Mouse (Mus musculus): Measurements from ENCODE around the gene Numb. TPM values are rescaled to one million over a fixed set of nuclear protein-coding genes. Genes with fewer than 3 reads are reported as not detected.
"Not testable (repeated sequence)": the region's sequence is repeated elsewhere in the genome, so short reads cannot be mapped to it uniquely, and the experiment has no call there.

Gene Numb
- polyA plus RNA-seq, 1 experiment from 2014 or later, result 30.1 TPM

GRCm38 (mm10) chr12:83914202-83914740 is 7.5 kb downstream of the Numb start:
- 95% methylated on average over 4 of the region's 4 CpGs for WGBS
- ATAC-seq (replicated peaks; ENCODE audit: low FRiP score, low TSS enrichment, low read depth) (no peak), DNase-seq (ENCODE audit: low spot score) (no peak)
- Histone ChIP-seq H3K9me3 (ENCODE audit: control insufficient read depth, low read length) (no peaks in the 10 kb centered on the region), H3K27ac (ENCODE audit: low read depth) (no peak overlapping the region), H3K4me2 (ENCODE audit: low read length) (no peak overlapping the region), H3K36me3 (ENCODE audit: control insufficient read depth, insufficient read depth, low read length) (0 out of 2 replicates have a peak, but pooled peaks cover 9% of the 10 kb centered on the region), H3K4me1 (replicated peaks; ENCODE audit: control insufficient read depth, insufficient read depth, low read length) (peaks cover 3% of the 10 kb centered on the region; the same call in 1 of the 2 replicates), H3K4me3 (ENCODE audit: low read depth, low read length) (no peak overlapping the region), H3K27me3 (replicated peaks; ENCODE audit: control insufficient read depth, insufficient read depth, low read length) (no peaks in the 10 kb centered on the region), H3K9ac (ENCODE audit: low read length) (no peak overlapping the region)

- ATAC-seq (replicated peaks; ENCODE audit: low FRiP score, low TSS enrichment, low read depth), result no peak
Observed at GRCm38 (mm10) chr12:83910451-83910850, 11.3 kb downstream of the Numb start.

GRCm38 (mm10) chr12:83892926-83893325 is 28.8 kb downstream of the Numb start:
- WGBS, result 91% methylated on average over 1 of the region's 1 CpGs
- H3K4me2 ChIP-seq (ENCODE audit: low read length), result no peak overlapping the region
- ATAC-seq (replicated peaks; ENCODE audit: low FRiP score, low TSS enrichment, low read depth), result no peak

More at GRCm38 (mm10) chr12:83910451-83910850, 11.3 kb downstream of the Numb start:
- Histone ChIP-seq H3K4me1 (replicated peaks; ENCODE audit: control insufficient read depth, insufficient read depth, low read length) (0 out of 2 replicates have a peak, but pooled peaks cover 3% of the 10 kb centered on the region), H3K4me2 (ENCODE audit: low read length) (no peak overlapping the region), H3K27ac (ENCODE audit: low read depth) (no peak overlapping the region), H3K36me3 (ENCODE audit: control insufficient read depth, insufficient read depth, low read length) (0 out of 2 replicates have a peak, but pooled peaks cover 5% of the 10 kb centered on the region), H3K9me3 (ENCODE audit: control insufficient read depth, low read length) (no peaks in the 10 kb centered on the region), H3K27me3 (replicated peaks; ENCODE audit: control insufficient read depth, insufficient read depth, low read length) (no peaks in the 10 kb centered on the region), H3K4me3 (ENCODE audit: low read depth, low read length) (no peak overlapping the region), H3K9ac (ENCODE audit: low read length) (no peak overlapping the region)
- 74% methylated on average over 2 of the region's 2 CpGs for WGBS
- DNase-seq (ENCODE audit: low spot score), result no peak

GRCm38 (mm10) chr12:83891278-83891677 is 30.5 kb downstream of the Numb start:
- WGBS, result 94% methylated on average over 2 of the region's 2 CpGs
- ATAC-seq (replicated peaks; ENCODE audit: low FRiP score, low TSS enrichment, low read depth), result no peak

More at GRCm38 (mm10) chr12:83892926-83893325, 28.8 kb downstream of the Numb start:
- Histone ChIP-seq H3K9ac (ENCODE audit: low read length) (no peak overlapping the region), H3K9me3 (ENCODE audit: control insufficient read depth, low read length) (no peaks in the 10 kb centered on the region), H3K27ac (ENCODE audit: low read depth) (no peak overlapping the region), H3K4me1 (replicated peaks; ENCODE audit: control insufficient read depth, insufficient read depth, low read length) (no peaks in the 10 kb centered on the region), H3K4me3 (ENCODE audit: low read depth, low read length) (no peak overlapping the region), H3K27me3 (replicated peaks; ENCODE audit: control insufficient read depth, insufficient read depth, low read length) (no peaks in the 10 kb centered on the region), H3K36me3 (ENCODE audit: control insufficient read depth, insufficient read depth, low read length) (0 out of 2 replicates have a peak, but pooled peaks cover 4% of the 10 kb centered on the region)
- no peak for DNase-seq (ENCODE audit: low spot score)

GRCm38 (mm10) chr12:83889128-83889527 is 32.6 kb downstream of the Numb start:
- 89% methylated on average over 1 of the region's 1 CpGs for WGBS
- ATAC-seq (replicated peaks; ENCODE audit: low FRiP score, low TSS enrichment, low read depth), result no peak
- no peak for DNase-seq (ENCODE audit: low spot score)
- Histone ChIP-seq H3K4me3 (ENCODE audit: low read depth, low read length) (no peak overlapping the region), H3K9me3 (ENCODE audit: control insufficient read depth, low read length) (no peaks in the 10 kb centered on the region), H3K4me2 (ENCODE audit: low read length) (no peak overlapping the region), H3K27me3 (replicated peaks; ENCODE audit: control insufficient read depth, insufficient read depth, low read length) (no peaks in the 10 kb centered on the region), H3K36me3 (ENCODE audit: control insufficient read depth, insufficient read depth, low read length) (0 out of 2 replicates have a peak, but pooled peaks cover 4% of the 10 kb centered on the region), H3K27ac (ENCODE audit: low read depth) (no peak overlapping the region), H3K9ac (ENCODE audit: low read length) (no peak overlapping the region), H3K4me1 (replicated peaks; ENCODE audit: control insufficient read depth, insufficient read depth, low read length) (no peaks in the 10 kb centered on the region)

More at GRCm38 (mm10) chr12:83891278-83891677, 30.5 kb downstream of the Numb start:
- H3K36me3 ChIP-seq (ENCODE audit: control insufficient read depth, insufficient read depth, low read length), result 0 out of 2 replicates have a peak, but pooled peaks cover 4% of the 10 kb centered on the region
- H3K27me3 ChIP-seq (replicated peaks; ENCODE audit: control insufficient read depth, insufficient read depth, low read length), result no peaks in the 10 kb centered on the region
- no peak overlapping the region for H3K9ac ChIP-seq (ENCODE audit: low read length)
- no peak overlapping the region for H3K27ac ChIP-seq (ENCODE audit: low read depth)
- no peaks in the 10 kb centered on the region for H3K4me1 ChIP-seq (replicated peaks; ENCODE audit: control insufficient read depth, insufficient read depth, low read length)
- H3K9me3 ChIP-seq (ENCODE audit: control insufficient read depth, low read length), result no peaks in the 10 kb centered on the region
- no peak overlapping the region for H3K4me2 ChIP-seq (ENCODE audit: low read length)
- DNase-seq (ENCODE audit: low spot score), result no peak
- H3K4me3 ChIP-seq (ENCODE audit: low read depth, low read length), result no peak overlapping the region

- H3K4me1 ChIP-seq (replicated peaks; ENCODE audit: control insufficient read depth, insufficient read depth, low read length), result no peaks in the 10 kb centered on the region
- H3K9ac ChIP-seq (ENCODE audit: low read length), result no peak overlapping the region
- H3K27me3 ChIP-seq (replicated peaks; ENCODE audit: control insufficient read depth, insufficient read depth, low read length), result no peaks in the 10 kb centered on the region
- whole genome bisulfite sequencing, result 95% methylated on average over 7 of the region's 7 CpGs
- no peak overlapping the region for H3K4me3 ChIP-seq (ENCODE audit: low read depth, low read length)
- H3K4me2 ChIP-seq (ENCODE audit: low read length), result no peak overlapping the region
- ATAC-seq (replicated peaks; ENCODE audit: low FRiP score, low TSS enrichment, low read depth), result no peak
- no peaks in the 10 kb centered on the region for H3K36me3 ChIP-seq (ENCODE audit: control insufficient read depth, insufficient read depth, low read length)
- no peaks in the 10 kb centered on the region for H3K9me3 ChIP-seq (ENCODE audit: control insufficient read depth, low read length)
- no peak overlapping the region for H3K27ac ChIP-seq (ENCODE audit: low read depth)
- no peak for DNase-seq (ENCODE audit: low spot score)
Observed at GRCm38 (mm10) chr12:83885516-83886285, 36.0 kb downstream of the Numb start.

- not testable (repeated sequence) for H3K36me3 ChIP-seq (ENCODE audit: control insufficient read depth, insufficient read depth, low read length); ATAC-seq (replicated peaks; ENCODE audit: low FRiP score, low TSS enrichment, low read depth); H3K4me3 ChIP-seq (ENCODE audit: low read depth, low read length); H3K9me3 ChIP-seq (ENCODE audit: control insufficient read depth, low read length); H3K27me3 ChIP-seq (replicated peaks; ENCODE audit: control insufficient read depth, insufficient read depth, low read length); DNase-seq (ENCODE audit: low spot score); H3K27ac ChIP-seq (ENCODE audit: low read depth); H3K4me2 ChIP-seq (ENCODE audit: low read length); H3K9ac ChIP-seq (ENCODE audit: low read length); H3K4me1 ChIP-seq (replicated peaks; ENCODE audit: control insufficient read depth, insufficient read depth, low read length)
- 96% methylated on average over 5 of the region's 5 CpGs for WGBS
Observed at GRCm38 (mm10) chr12:83885065-83885464, 36.7 kb downstream of the Numb start.

GRCm38 (mm10) chr12:83882503-83882902 is 39.2 kb downstream of the Numb start:
- no peaks in the 10 kb centered on the region for H3K36me3 ChIP-seq (ENCODE audit: control insufficient read depth, insufficient read depth, low read length)
- no peak overlapping the region for H3K4me3 ChIP-seq (ENCODE audit: low read depth, low read length)
- no peaks in the 10 kb centered on the region for H3K4me1 ChIP-seq (replicated peaks; ENCODE audit: control insufficient read depth, insufficient read depth, low read length)
- H3K27me3 ChIP-seq (replicated peaks; ENCODE audit: control insufficient read depth, insufficient read depth, low read length), result no peaks in the 10 kb centered on the region
- H3K4me2 ChIP-seq (ENCODE audit: low read length), result no peak overlapping the region
- WGBS, result 87% methylated on average over 7 of the region's 7 CpGs
- H3K27ac ChIP-seq (ENCODE audit: low read depth), result no peak overlapping the region
- no peaks in the 10 kb centered on the region for H3K9me3 ChIP-seq (ENCODE audit: control insufficient read depth, low read length)
- DNase-seq (ENCODE audit: low spot score), result no peak
- no peak for ATAC-seq (replicated peaks; ENCODE audit: low FRiP score, low TSS enrichment, low read depth)
- no peak overlapping the region for H3K9ac ChIP-seq (ENCODE audit: low read length)
